Mouse (Mus musculus) spleen, adult 2 months (tissue): ENCODE data around the gene Rsrc1. TPM values are rescaled to one million over a fixed set of nuclear protein-coding genes. Genes with fewer than 3 reads are reported as not detected.

Experiments used
- DNase-seq, 2 experiments: peaks; one replicate each; pipeline versions ENCODE4 v3.0.0 to v3.0.0-alpha.2; 2012 to 2021; ENCODE audit warnings: low spot score in 2 of 2, low read depth in 1 of 2
- H3K27ac ChIP-seq: fragments of 200-500 bp; 2 replicates; pipeline ENCODE4 v1.5.1; 2012; ENCODE audit warnings: low read length, inconsistent platforms; ENCODE audit not compliant: insufficient read depth
- H3K27me3 ChIP-seq: fragments of 200-500 bp; 2 replicates; pipeline ENCODE4 v1.6.1; 2012; ENCODE audit warnings: mild to moderate bottlenecking, moderate library complexity, low read length, inconsistent platforms; ENCODE audit not compliant: control insufficient read depth, insufficient read depth
- H3K36me3 ChIP-seq: fragments of 200-500 bp; 2 replicates; pipeline ENCODE4 v1.6.1; 2012; ENCODE audit warnings: mild to moderate bottlenecking, low read length, inconsistent platforms; ENCODE audit not compliant: control insufficient read depth, insufficient read depth
- H3K4me1 ChIP-seq: fragments of 200-500 bp; 2 replicates; pipeline ENCODE4 v1.6.1; 2011; ENCODE audit warnings: inconsistent platforms; ENCODE audit not compliant: control insufficient read depth, insufficient read depth, insufficient read length
- H3K4me3 ChIP-seq: fragments of 200-500 bp; 2 replicates; pipeline ENCODE4 v1.5.1; 2011; ENCODE audit warnings: mild to moderate bottlenecking, inconsistent platforms; ENCODE audit not compliant: insufficient read depth, insufficient read length; ENCODE audit errors: extremely low read depth
- CTCF ChIP-seq: fragments of 200-500 bp; IDR thresholded peaks from 2 replicates; pipeline ENCODE4 v1.5.1; 2011; ENCODE audit warnings: mild to moderate bottlenecking, inconsistent platforms; ENCODE audit not compliant: insufficient read depth, insufficient read length, insufficient replicate concordance; ENCODE audit errors: extremely low read depth
- POLR2A ChIP-seq: fragments of 200-500 bp; IDR thresholded peaks from 2 replicates; pipeline ENCODE4 v1.6.1; 2011; ENCODE audit warnings: low read depth, low read length, inconsistent platforms
- WGBS: fragments of 180-500 bp; shearing (Covaris S2); methylation state at CpG from one replicate; pipeline ENCODE4 v1.1.7; 2018; 5-methylcytosine and 5-hydroxymethylcytosine counted together
- polyA plus RNA-seq: library from polyadenylated mRNA; depleted of rRNA; stranded (reverse); fragments of >200 nt; gene quantifications from 2 replicates; pipeline ENCODE4 v1.2.3, GENCODE M21; 2012

The Rsrc1 gene
- polyA plus RNA-seq, 1 experiment: 2.1 TPM

GRCm38 (mm10) chr3:66970661-66971331 is 10.4 kb upstream of the Rsrc1 start:
- 6% methylated on average over 29 of the region's 29 CpGs for WGBS
- Histone ChIP-seq H3K4me3 (no peak overlapping the region), H3K27me3 (peaks cover 19% of the 10 kb centered on the region), H3K4me1 (peaks cover 7% of the 10 kb centered on the region), H3K36me3 (no peaks in the 10 kb centered on the region), H3K27ac (no peak overlapping the region)
- TF ChIP-seq POLR2A: no peak
- no peak for TF ChIP-seq CTCF
- DNase-seq: no peak

- Histone ChIP-seq H3K36me3 (no peaks in the 10 kb centered on the region), H3K4me3 (no peak overlapping the region), H3K27me3 (peaks cover 24% of the 10 kb centered on the region), H3K4me1 (peaks cover 7% of the 10 kb centered on the region), H3K27ac (no peak overlapping the region)
- no peak for TF ChIP-seq POLR2A
- no peak for TF ChIP-seq CTCF
- DNase-seq: no peak
- 12% methylated on average over 16 of the region's 16 CpGs for whole genome bisulfite sequencing
Observed at GRCm38 (mm10) chr3:66972191-66972950, 8.8 kb upstream of the Rsrc1 start.

DNA sequence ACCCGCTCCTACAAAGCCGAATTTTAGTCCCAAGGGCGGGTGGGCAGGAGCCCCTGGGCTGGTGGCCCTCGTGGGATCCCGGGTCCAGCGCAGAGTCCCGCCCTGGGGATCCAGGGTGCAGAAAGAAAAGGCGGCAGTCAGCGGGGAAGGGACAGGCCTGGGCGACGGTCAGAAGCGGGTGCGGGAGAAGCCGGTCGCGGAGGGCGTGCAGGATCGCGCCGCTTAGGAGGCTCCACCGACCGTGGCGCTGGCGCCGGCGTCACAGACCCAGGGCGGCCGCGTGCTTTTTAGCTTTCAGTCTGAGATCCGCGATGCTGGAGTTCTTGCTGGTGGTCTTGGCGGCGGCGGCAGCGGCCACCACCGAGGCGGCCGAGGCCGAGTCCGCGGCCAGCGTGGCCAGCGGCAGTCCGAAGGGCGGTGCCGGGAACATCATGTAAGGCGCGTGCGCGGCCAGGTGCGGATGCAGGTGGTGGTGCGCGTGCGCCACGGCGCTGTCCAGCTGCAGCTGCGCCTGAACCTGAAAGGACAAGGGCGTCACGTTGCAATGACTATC is 7.7 kb upstream of the Rsrc1 start:
- Histone ChIP-seq H3K4me1 (peaks cover 7% of the 10 kb centered on the region), H3K27me3 (peaks cover 27% of the 10 kb centered on the region), H3K4me3 (peak overlapping the region; percentile 58), H3K36me3 (no peaks in the 10 kb centered on the region), H3K27ac (no peak overlapping the region)
- DNase-seq: peak in 1 of 2 experiments; percentile 40
- WGBS: 1% methylated on average over 59 of the region's 59 CpGs
- TF ChIP-seq POLR2A: no peak
- no peak for TF ChIP-seq CTCF

GRCm38 (mm10) chr3:66974501-66974900 is 6.7 kb upstream of the Rsrc1 start:
- peaks cover 30% of the 10 kb centered on the region for H3K27me3 ChIP-seq
- H3K27ac ChIP-seq: no peak overlapping the region

GRCm38 (mm10) chr3:66976889-66977615 is 4.1 kb upstream of the Rsrc1 start:
- H3K36me3 ChIP-seq: no peaks in the 10 kb centered on the region
- no peak overlapping the region for H3K4me3 ChIP-seq
- DNase-seq: no peak
- H3K27me3 ChIP-seq: peaks cover 39% of the 10 kb centered on the region
- TF ChIP-seq POLR2A (no peak), CTCF (no peak)
- 15% methylated on average over 13 of the region's 13 CpGs for WGBS
- H3K4me1 ChIP-seq: peaks cover 15% of the 10 kb centered on the region
- H3K27ac ChIP-seq: no peak overlapping the region

More at GRCm38 (mm10) chr3:66974501-66974900, 6.7 kb upstream of the Rsrc1 start:
- Histone ChIP-seq H3K36me3 (no peaks in the 10 kb centered on the region), H3K4me3 (no peak overlapping the region), H3K4me1 (peaks cover 7% of the 10 kb centered on the region)
- TF ChIP-seq CTCF (no peak), POLR2A (no peak)
- WGBS: 24% methylated on average over 3 of the region's 3 CpGs
- no peak for DNase-seq

DNA sequence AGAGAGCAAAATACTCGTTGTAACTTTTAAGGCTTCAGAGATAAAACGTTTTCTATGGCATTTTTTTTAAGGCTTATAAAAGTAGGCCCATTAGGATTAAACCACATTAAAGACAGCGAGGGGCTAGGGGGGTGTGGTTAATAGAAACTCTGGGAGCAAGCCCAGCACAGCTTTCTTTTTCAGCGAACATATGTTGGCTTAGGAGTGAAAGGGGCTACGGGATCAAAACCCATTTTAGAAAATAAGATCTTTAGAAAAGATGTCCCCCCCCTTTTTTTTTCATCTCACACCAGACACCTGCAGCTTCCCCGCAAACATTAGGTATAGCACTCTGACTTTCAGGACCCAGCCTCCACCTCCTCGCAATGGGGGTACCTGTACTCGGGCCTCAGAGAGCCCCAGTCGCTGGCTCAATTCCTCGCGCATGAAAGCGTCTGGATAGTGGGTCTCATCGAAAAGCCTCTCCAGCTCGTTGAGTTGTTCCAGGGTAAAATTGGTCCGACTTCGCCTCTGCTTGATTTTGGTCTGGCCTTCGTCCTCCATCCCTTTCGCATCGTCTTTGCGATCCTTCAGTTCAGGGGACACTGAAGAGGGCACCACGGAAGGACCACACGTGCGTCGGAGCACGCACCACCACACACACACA is 3.3 kb upstream of the Rsrc1 start:
- H3K27ac ChIP-seq: no peak overlapping the region
- DNase-seq: no peak
- H3K4me3 ChIP-seq: no peak overlapping the region
- H3K4me1 ChIP-seq: peaks cover 15% of the 10 kb centered on the region
- TF ChIP-seq POLR2A (no peak), CTCF (no peak)
- H3K27me3 ChIP-seq: peaks cover 44% of the 10 kb centered on the region
- no peaks in the 10 kb centered on the region for H3K36me3 ChIP-seq
- WGBS: 5% methylated on average over 25 of the region's 25 CpGs
